Mouse (Mus musculus) testis, postnatal 14 days (tissue): ENCODE data around the gene Spag8.

Experiments used
- DNase-seq: peaks from one replicate; pipeline ENCODE4 v3.0.0; 2021; ENCODE audit warnings: low spot score

The Spag8 gene

DNA sequence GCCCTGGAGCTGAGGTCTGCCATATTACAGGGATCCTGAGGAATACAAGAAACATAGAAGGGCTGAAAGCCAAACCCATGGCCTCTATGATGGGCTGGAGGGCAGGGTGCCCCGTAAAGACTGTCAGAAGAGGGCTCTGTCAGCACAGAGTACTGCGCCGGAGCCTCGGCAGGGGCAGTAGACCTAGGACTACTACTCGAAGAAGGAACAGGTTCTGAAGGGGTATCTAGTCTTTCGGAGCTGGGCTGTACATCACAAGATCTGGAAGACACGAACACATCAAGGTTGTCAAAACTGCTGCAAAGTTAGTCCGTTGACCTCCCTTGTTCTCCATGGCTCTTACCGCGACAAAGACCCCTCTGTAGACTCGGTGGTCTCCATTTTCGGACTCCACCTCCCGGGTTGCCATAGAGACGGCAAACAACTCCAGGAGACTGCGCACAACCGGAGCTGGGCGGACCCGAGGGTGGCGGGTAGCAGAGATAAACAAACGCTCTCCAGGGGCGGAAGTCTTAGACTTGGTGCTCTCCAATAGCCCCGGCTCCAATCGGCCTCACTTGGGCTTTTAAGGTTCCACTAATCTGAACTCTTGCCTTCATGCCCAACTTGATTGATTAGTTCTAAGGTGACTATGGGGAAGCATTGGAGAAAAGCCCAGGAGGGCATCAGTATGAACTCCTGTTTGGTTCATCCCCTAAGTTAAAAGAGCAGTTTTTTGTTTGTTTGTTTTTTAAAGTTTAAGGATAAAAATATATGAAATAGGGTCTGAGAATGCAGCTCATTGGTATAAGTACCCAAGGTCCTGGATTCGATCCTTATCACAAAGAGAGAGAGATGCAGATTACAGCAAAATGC lies at the start of gene Spag8:
Spag8 (minus strand) TSS at position 434 of the 855 bp plus-strand sequence.
- peak; percentile 67 for DNase-seq

DNA sequence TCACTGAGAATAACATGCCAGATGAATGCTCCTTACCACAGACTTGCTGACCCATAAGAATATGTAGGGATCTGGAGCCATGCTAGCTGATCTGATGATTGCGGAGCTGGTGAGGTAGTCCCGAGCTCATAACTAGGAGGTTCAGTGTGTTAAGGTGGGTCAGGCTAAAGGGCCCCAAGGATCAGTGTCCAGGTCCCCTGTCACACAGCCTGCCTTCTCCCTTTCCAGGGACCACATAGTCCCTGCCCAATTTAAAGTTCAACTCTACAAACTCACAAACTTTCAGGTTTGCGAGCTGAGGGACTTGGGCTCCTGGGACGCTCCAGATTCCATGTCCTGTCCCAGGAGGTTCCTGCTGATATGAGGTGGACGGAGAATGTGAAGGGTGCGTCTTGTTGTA lies 47.3 kb upstream of the Spag8 start, which contains the start of gene Olfr70:
Olfr70 (minus strand) TSS at position 101 of the 400 bp plus-strand sequence.
- DNase-seq: no peak

DNA sequence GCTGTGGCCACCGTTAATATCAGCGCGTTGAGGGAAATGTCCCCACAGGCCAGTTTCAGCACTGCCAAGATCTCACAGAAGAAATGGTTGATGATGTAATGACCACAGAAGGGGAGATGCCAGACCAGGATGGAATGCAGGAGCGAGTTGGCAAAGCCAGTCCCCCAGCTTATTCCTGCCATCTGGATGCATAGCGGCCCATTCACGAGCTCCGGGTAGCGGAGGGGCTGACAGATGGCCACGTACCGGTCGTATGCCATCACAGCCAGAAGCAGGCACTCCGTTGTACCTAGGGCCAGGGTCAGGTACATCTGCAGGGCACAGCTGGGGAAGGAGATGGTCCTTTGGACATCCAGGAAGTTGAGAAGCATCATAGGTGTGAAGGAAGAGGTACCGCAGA lies 43.2 kb upstream of the Spag8 start:
- no peak for DNase-seq

- DNase-seq: no peak
Observed at GRCm38 (mm10) chr4:43695249-43695671, 41.9 kb upstream of the Spag8 start.

DNA sequence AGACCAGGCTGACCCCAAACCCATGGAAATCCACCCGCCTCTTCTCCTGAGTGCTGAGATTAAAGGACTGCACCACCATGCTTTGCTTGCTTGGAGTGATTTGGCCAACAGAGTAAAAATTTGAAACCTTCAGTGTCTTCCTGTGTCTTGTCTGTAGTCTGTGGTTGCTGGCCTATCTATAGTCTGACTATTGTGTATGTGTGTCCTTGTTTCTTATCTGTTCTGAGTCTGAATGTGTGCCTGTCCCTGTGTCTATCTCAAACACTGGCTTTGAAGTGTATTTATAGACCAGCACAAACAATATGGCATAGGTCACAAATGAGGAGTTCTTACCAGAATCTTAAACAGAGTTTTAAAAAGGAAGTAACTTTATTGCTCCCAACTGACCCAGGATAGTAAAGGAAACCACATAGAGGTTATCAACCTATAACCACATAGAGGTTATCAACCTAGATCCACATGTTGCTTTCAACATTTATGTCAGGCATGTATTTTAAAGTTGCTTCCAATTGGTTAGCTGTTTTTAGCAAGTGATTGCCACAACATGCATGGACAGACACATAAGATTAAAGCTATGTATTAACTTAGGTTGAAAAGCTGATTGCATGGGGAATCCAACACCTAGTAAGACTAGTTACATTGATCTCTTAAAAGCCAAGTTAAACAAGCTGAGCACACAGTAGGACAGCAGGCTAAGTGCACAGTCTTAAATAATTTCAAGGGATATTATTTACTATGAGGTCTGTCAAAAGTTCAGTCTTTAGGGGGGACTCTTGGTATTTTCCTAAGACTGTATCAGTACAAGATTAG lies 41.2 kb upstream of the Spag8 start:
- DNase-seq: no peak

- no peak for DNase-seq
Observed at GRCm38 (mm10) chr4:43693806-43694241, 40.4 kb upstream of the Spag8 start.

- no peak for DNase-seq
Observed at GRCm38 (mm10) chr4:43691026-43691425, 37.6 kb upstream of the Spag8 start.

DNA sequence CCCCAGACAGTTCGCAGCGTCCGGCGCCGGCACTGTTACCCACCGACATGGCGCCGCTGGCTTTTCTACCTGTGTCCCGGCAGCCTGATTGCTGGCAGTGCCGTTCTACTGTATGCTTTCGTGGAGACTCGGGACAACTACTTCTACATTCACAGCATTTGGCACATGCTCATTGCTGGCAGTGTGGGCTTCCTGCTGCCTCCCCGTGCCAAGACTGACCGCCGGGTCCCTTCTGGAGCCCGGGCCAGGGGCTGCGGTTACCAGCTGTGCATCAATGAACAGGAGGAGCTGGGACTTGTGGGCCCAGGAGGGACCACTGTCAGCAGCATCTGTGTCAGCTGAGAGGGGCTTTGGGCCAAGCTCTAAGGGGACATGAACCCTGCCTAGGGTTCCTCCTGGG lies 36.6 kb upstream of the Spag8 start:
- no peak for DNase-seq

GRCm38 (mm10) chr4:43679416-43680043 lies 26.1 kb upstream of the Spag8 start:
- DNase-seq: no peak

GRCm38 (mm10) chr4:43678541-43678940 lies 25.1 kb upstream of the Spag8 start:
- no peak for DNase-seq

DNA sequence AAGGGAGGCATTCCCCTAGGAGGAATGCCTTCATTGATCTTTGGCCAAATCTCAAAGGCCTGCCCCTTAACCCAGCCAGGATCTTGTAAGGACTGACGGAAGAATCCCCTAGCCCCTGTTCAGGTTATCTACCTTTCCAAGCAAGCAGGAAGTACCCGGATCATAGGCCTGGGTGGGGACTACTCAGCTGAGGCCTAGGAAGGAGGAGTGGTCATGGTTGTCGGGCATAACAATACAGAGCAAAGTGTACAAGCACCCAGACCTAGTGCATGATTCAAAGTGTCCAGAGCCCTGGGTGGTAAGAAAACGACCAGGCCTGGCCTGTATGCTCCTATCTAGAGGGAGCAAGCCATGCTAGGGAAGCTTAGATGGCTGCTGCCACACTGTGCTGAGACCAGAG lies 22.2 kb upstream of the Spag8 start:
- DNase-seq: no peak

DNA sequence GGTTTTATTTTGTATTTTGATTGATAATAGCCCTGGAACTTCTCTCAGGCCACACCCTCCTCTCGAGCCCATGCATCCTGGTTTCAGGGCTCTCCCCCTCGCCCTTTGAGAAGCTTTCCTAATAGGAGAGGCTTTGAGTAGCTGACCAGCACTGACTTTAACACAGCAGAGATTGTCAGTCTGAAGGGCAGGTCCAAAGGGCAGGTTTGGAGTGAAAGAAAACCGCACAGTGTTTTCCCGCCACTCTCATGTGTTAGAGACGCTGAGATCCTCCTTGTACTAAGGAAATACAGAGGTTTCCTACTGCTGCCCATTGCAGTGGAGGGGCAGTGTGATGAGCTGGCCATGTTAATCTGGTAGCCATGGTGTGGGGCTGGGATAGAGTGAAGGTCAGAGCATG lies 21.6 kb upstream of the Spag8 start:
- DNase-seq: no peak

GRCm38 (mm10) chr4:43673703-43674102 lies 20.3 kb upstream of the Spag8 start:
- no peak for DNase-seq

DNA sequence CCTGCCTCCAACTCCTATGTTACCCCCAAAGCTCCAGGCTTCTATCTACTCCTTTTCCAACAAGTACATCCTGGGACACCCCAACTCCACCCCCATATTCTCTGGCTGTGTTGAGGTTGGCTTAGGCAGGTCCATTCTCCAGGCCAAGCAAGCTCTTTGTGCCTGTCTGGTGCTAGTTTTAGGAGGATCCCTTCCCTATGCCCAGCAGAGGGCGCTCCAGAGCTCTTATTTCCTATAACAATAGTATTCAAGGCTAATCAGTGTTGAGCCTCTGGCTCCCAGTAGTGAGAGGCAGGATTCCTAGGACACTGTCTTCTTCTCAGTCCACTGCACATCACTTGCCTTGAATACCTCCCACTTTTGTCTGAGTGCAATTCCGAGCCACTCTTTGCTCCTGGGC lies 18.7 kb upstream of the Spag8 start:
- DNase-seq: peak; percentile 81

GRCm38 (mm10) chr4:43669428-43669794 lies 16.0 kb upstream of the Spag8 start:
- DNase-seq: peak; percentile 82

- DNase-seq: peak; percentile 93
Observed at GRCm38 (mm10) chr4:43668782-43669427, 15.5 kb upstream of the Spag8 start, which contains the start of the genes Tmem8b and Fam221b. Gene Tmem8b, plus strand, starts transcription at chr4:43668971. Gene Fam221b, minus strand, starts transcription at chr4:43669145.

GRCm38 (mm10) chr4:43666412-43666811 lies 13.0 kb upstream of the Spag8 start:
- DNase-seq: no peak

- no peak for DNase-seq
Observed at GRCm38 (mm10) chr4:43657146-43657545, 3.8 kb upstream of the Spag8 start.

DNA sequence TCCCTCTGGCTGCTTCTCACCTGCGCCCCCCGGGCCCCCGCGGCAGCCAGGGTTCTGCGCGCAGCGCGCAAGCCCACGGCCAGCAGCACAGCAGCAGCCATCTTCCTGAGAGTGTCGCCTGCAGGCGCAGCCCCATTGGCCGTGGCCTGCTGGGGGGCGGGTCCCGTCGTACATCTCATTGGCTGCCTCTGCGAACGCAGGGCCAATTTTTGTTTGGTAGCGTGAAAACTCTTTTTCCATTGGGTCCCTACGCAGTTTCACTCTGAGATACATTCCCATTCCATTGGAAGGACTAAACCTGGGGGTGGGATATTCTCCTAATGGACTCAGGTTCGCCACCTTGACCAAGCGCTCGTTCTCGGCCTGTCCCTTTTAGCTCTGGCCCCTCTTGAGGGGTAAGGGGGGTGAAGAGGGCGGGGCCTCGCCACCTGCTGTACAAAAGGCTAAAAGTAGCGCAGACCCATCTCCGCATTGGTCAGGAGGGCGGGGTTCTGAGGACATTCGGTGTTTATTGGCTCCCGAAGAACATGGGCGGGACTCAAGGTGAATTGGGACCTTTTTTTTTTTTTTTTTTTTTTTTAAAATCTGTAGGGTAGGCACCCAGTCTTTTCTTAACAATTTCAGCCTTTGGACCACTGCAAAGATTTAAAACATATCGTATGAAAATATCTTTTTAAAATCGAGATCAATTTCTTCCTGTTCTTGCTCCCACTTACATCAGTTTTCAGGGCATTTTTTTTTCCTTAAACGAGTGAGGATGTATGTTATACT lies 3.1 kb upstream of the Spag8 start, which contains the start of gene Hint2:
Hint2 (minus strand) TSS at position 128 of the 771 bp plus-strand sequence.
- DNase-seq: peak; percentile 95

GRCm38 (mm10) chr4:43655656-43656338 lies 2.4 kb upstream of the Spag8 start:
- no peak for DNase-seq
